Mouse (Mus musculus) cortical plate, adult 2 months (tissue): ENCODE measurements at regions not wholly inside any gene's neighbourhood (a gene's known extent, or its start where the extent isn't known, plus 50 kb on each side); places are given as distances from the start of the nearest gene placed in this dataset.

Experiments used
- CTCF ChIP-seq: fragments of 200-500 bp; IDR thresholded peaks from 2 replicates; pipeline ENCODE4 v1.5.1; 2011; ENCODE audit warnings: mild to moderate bottlenecking, control low read depth, low read length; ENCODE audit not compliant: insufficient read depth; ENCODE audit errors: extremely low read depth
- POLR2A ChIP-seq: fragments of 200-500 bp; IDR thresholded peaks from 2 replicates; pipeline ENCODE4 v1.6.1; 2011; ENCODE audit warnings: mild to moderate bottlenecking, low read length, control low read depth; ENCODE audit not compliant: insufficient read depth; ENCODE audit errors: extremely low read depth

- no peak for TF ChIP-seq CTCF
- TF ChIP-seq POLR2A, result no peak
Measured at GRCm38 (mm10) chr12:21496974-21497373, 79.5 kb upstream of the Ywhaq start.
